Mouse (Mus musculus) c-Kit-negative CD71-positive TER-119-positive erythroid progenitor cells, embryonic 14.5 days (primary cell): ENCODE results near the gene Trim29.

Experiments
- DNase-seq: peaks from one replicate; pipeline ENCODE4 v3.0.0-alpha.2; 2013; ENCODE audit warnings: low read depth, low spot score

Trim29 gene

DNA sequence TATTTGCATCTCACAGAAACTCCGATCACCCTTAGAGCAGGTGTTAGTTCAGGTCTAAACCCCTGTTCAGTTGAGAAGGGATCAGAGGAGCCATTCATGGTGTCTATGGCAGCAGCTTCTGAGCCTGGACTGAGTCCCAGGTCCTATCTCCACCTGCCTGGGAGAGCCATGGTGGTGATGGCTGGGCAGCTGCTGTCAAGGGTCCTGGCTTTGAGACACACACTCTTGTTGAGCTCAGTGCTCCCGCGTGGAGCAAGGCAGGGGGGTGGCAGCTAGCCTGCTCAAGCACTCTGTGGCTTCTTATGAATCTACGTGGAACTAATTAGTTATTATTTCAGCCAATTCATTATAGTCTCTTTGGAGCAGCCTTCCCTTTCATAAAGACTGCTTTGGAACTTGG, 73.2 kb downstream of the Trim29 start:
- no peak for DNase-seq

DNA sequence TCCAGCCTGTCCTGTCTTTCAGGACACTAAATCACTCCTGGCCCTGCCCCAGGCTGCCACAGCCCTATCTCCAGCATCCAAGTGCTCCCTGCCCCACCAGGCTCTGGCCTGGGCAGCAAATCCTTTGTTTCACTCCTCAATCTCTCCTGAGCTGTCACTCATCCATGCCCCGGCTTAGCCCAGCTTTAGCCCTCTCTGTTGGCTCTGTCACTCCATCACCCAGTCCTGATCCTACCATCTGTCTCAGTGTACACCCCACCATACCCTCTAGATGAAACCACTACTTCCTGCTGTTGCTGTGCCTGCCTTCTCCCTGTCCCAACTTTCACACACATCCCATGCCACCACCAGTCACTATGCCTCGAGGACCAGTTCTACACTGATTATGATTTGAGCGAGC, 73.8 kb downstream of the Trim29 start:
- DNase-seq, result no peak
